Mouse (Mus musculus): ENCODE data around the gene Slc39a3. TPM values are rescaled to one million over a fixed set of nuclear protein-coding genes. Genes with fewer than 3 reads are reported as not detected.
A peak's percentile ranks its signal among the peaks of the same experiment; 100 is the strongest.

Gene Slc39a3
- polyA plus RNA-seq, 1 experiment from 2014 or later = 21.6 TPM

DNA sequence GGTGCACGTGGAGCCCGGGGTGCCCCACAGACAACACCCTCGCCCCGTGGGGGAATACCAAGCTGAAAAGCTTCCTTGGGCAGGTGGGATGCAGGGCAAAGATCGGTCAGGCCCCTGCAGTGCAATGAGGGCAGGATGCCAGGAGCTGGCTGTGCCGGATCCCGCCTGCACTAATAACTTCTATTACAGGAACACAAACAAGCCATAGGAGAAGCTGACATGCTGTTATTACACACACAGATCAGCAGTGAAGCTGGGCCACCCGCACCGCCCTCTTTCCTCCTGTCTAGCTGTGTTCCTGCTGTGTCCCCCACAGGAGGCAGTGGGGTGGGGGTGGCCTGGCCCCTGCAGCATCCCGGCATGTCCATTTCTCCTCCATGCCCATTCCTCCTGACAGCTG, 8.2 kb downstream of the Slc39a3 start:
- no peak overlapping the region for H3K27ac ChIP-seq (ENCODE audit: low read depth, low read length)
- H3K36me3 ChIP-seq (ENCODE audit: control insufficient read depth, insufficient read depth, low read length) = no peaks in the 10 kb centered on the region; the same call in 1 of the 2 replicates
- no peak overlapping the region for H3K4me3 ChIP-seq (ENCODE audit: low read depth, low read length)
- H3K9ac ChIP-seq (ENCODE audit: low read length) = no peak overlapping the region
- DNase-seq (ENCODE audit: low spot score) (no peak), ATAC-seq (replicated peaks; ENCODE audit: low FRiP score) (no peak)
- H3K4me2 ChIP-seq (ENCODE audit: low read depth, low read length, severe bottlenecking) = no peak overlapping the region
- peaks cover 6% of the 10 kb centered on the region; the same call in 1 of the 2 replicates for H3K27me3 ChIP-seq (ENCODE audit: control insufficient read depth, insufficient read depth, low read length)
- H3K4me1 ChIP-seq (replicated peaks; ENCODE audit: control insufficient read depth, insufficient read depth, low read length) = peaks cover 4% of the 10 kb centered on the region; the same call in 1 of the 2 replicates
- WGBS = 79% methylated on average over 10 of the region's 10 CpGs
- H3K9me3 ChIP-seq (ENCODE audit: control insufficient read depth, low read length) = no peaks in the 10 kb centered on the region

DNA sequence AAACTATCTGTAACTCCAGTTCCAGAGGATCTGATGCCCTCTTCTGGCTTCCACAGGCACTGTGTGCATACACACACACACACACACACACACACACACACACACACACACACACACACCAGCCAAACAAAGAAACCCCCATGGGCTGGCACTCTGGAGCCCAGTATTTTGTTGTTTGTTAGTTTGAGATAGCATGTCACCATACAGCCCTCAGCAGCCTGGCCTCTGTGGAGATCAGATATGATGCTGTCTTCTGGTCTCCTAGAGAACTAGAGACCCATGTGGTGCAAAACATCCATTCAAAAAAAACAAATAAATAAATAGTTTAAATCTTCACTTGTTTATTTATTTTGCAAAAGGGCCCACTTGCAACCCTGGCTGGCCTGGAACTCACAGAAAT, 9.0 kb downstream of the Slc39a3 start:
- H3K9me3 ChIP-seq (ENCODE audit: control insufficient read depth, low read length) = no peaks in the 10 kb centered on the region
- H3K4me3 ChIP-seq (ENCODE audit: low read depth, low read length) = no peak overlapping the region
- H3K27me3 ChIP-seq (ENCODE audit: control insufficient read depth, insufficient read depth, low read length) = peaks cover 6% of the 10 kb centered on the region; the same call in 1 of the 2 replicates
- H3K4me2 ChIP-seq (ENCODE audit: low read depth, low read length, severe bottlenecking) = no peak overlapping the region
- H3K9ac ChIP-seq (ENCODE audit: low read length) = no peak overlapping the region
- H3K36me3 ChIP-seq (ENCODE audit: control insufficient read depth, insufficient read depth, low read length) = no peaks in the 10 kb centered on the region; the same call in 1 of the 2 replicates
- ATAC-seq (replicated peaks; ENCODE audit: low FRiP score) (no peak), DNase-seq (ENCODE audit: low spot score) (no peak)
- peaks cover 4% of the 10 kb centered on the region; the same call in 1 of the 2 replicates for H3K4me1 ChIP-seq (replicated peaks; ENCODE audit: control insufficient read depth, insufficient read depth, low read length)
- no peak overlapping the region for H3K27ac ChIP-seq (ENCODE audit: low read depth, low read length)

GRCm38 (mm10) chr10:81027331-81027730, 9.9 kb downstream of the Slc39a3 start:
- Histone ChIP-seq H3K27me3 (ENCODE audit: control insufficient read depth, insufficient read depth, low read length) (peaks cover 10% of the 10 kb centered on the region; the same call in 1 of the 2 replicates), H3K4me3 (ENCODE audit: low read depth, low read length) (no peak overlapping the region), H3K4me1 (replicated peaks; ENCODE audit: control insufficient read depth, insufficient read depth, low read length) (peaks cover 4% of the 10 kb centered on the region; the same call in 1 of the 2 replicates), H3K9me3 (ENCODE audit: control insufficient read depth, low read length) (no peaks in the 10 kb centered on the region), H3K9ac (ENCODE audit: low read length) (no peak overlapping the region), H3K4me2 (ENCODE audit: low read depth, low read length, severe bottlenecking) (no peak overlapping the region), H3K27ac (ENCODE audit: low read depth, low read length) (no peak overlapping the region), H3K36me3 (ENCODE audit: control insufficient read depth, insufficient read depth, low read length) (no peaks in the 10 kb centered on the region; the same call in 1 of the 2 replicates)
- no peak for DNase-seq (ENCODE audit: low spot score)
- no peak for ATAC-seq (replicated peaks; ENCODE audit: low FRiP score)
- WGBS = 83% methylated on average over 4 of the region's 4 CpGs

DNA sequence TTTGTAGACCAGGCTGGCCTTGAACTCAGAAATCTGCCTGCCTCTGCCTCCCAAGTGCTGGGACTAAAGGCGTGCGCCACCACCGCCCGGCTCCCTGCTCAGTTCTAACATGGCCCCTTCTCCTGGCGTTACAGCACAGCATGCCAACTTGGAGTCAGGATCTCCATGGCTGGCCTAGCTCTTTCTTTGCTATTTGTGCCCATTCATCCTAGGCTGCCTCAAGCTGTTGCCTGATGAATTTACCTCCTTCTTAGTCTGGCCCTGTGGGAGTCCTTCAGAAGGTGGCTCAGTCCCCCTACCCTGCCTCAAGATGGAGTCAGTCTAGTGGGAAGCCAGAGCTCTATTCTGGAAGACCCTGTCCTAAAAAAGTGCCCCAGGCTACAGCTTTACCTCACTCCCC, 10.4 kb downstream of the Slc39a3 start:
- H3K4me1 ChIP-seq (replicated peaks; ENCODE audit: control insufficient read depth, insufficient read depth, low read length) = peaks cover 4% of the 10 kb centered on the region; the same call in 1 of the 2 replicates
- no peak overlapping the region for H3K27ac ChIP-seq (ENCODE audit: low read depth, low read length)
- no peak overlapping the region for H3K4me3 ChIP-seq (ENCODE audit: low read depth, low read length)
- no peak overlapping the region for H3K9ac ChIP-seq (ENCODE audit: low read length)
- no peaks in the 10 kb centered on the region for H3K9me3 ChIP-seq (ENCODE audit: control insufficient read depth, low read length)
- no peaks in the 10 kb centered on the region; the same call in 1 of the 2 replicates for H3K36me3 ChIP-seq (ENCODE audit: control insufficient read depth, insufficient read depth, low read length)
- WGBS = 97% methylated on average over 5 of the region's 5 CpGs
- H3K4me2 ChIP-seq (ENCODE audit: low read depth, low read length, severe bottlenecking) = no peak overlapping the region
- ATAC-seq (replicated peaks; ENCODE audit: low FRiP score) (no peak), DNase-seq (ENCODE audit: low spot score) (no peak)
- peaks cover 10% of the 10 kb centered on the region; the same call in 1 of the 2 replicates for H3K27me3 ChIP-seq (ENCODE audit: control insufficient read depth, insufficient read depth, low read length)

DNA sequence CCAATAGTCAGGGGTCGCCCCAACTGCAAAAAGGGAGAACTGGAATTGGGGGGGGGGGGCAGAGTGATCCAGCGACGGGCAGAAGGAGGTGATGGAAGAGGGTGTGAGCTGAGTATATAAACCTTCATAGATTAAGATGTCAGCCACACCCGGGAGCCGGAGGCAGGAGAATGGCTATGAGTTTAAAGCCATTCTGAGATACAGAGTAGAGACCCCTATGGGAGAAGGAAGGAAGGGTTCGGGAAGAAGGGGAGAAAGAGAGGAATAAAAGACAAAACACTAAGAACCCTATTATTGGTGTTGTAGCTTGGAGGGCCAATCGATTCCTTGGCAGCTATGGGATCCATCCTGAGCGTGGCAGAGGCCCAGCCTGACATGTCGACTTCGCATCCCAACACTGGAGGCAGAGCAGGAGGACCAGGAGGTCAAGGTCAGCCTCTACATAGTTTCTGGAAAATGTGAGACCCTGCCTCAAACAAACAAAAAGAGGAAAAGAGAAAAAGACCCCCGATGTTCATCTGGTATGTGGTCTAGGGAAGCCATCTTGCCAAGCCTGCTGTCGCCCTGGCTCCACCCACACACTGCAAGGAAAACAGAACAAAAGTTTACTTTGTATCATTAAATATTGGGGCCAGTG, 11.5 kb downstream of the Slc39a3 start, which contains the start of gene Diras1:
Gene Diras1, minus strand, starts transcription at position 24 of the 637 bp plus-strand sequence.
- peaks cover 12% of the 10 kb centered on the region; the same call in 1 of the 2 replicates for H3K27me3 ChIP-seq (ENCODE audit: control insufficient read depth, insufficient read depth, low read length)
- DNase-seq (ENCODE audit: low spot score) = no peak
- 49% methylated on average over 12 of the region's 12 CpGs for WGBS

DNA sequence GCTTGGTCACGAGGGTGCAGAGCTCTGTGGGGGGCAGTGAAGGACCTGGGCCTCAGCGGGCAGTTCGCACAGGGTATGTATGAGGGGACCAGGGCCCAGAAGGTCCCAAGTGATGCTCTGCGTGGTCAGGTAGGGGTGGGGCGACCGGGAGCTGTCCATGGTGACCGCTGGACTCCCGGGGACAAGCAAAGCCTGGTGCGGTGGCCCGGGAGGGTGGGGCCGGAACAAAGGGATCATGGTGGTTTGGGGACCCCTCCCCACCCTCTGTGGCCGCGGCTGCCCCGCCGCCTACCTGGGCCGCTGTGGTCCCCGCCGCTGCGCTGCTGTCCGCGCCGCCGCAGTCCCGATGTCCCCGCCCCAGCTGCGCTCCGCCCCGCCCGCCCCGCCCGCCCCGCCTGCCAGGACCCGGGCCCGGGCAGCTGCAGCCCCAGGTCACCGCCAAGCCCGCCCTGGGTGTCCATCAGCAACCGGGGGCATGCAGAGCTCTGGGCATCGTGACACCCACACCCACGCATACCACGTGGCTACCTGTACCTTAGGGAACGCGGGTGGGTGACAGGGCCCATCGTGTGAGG, 12.1 kb downstream of the Slc39a3 start:
- 2% methylated on average over 30 of the region's 43 CpGs for WGBS
- peak; percentile 63 for DNase-seq (ENCODE audit: low spot score)
- Histone ChIP-seq H3K4me3 (ENCODE audit: low read depth, low read length) (peak overlapping the region; percentile 37), H3K36me3 (ENCODE audit: control insufficient read depth, insufficient read depth, low read length) (no peaks in the 10 kb centered on the region), H3K9me3 (ENCODE audit: control insufficient read depth, low read length) (no peaks in the 10 kb centered on the region), H3K27me3 (ENCODE audit: control insufficient read depth, insufficient read depth, low read length) (peaks cover 12% of the 10 kb centered on the region; the same call in 1 of the 2 replicates), H3K9ac (ENCODE audit: low read length) (peak overlapping the region; percentile 61), H3K4me2 (ENCODE audit: low read depth, low read length, severe bottlenecking) (peak overlapping the region; percentile 75), H3K4me1 (replicated peaks; ENCODE audit: control insufficient read depth, insufficient read depth, low read length) (peaks cover 4% of the 10 kb centered on the region; the same call in 1 of the 2 replicates), H3K27ac (ENCODE audit: low read depth, low read length) (no peak overlapping the region)
- peak; percentile 39 for ATAC-seq (replicated peaks; ENCODE audit: low FRiP score)

More for the DNA sequence above, 11.5 kb downstream of the Slc39a3 start, which contains the start of gene Diras1:
- Histone ChIP-seq H3K4me2 (ENCODE audit: low read depth, low read length, severe bottlenecking) (peak within 1 kb of the TSS; percentile 75), H3K9ac (ENCODE audit: low read length) (peak within 1 kb of the TSS; percentile 61), H3K36me3 (ENCODE audit: control insufficient read depth, insufficient read depth, low read length) (no peaks in the 10 kb centered on the region), H3K4me3 (ENCODE audit: low read depth, low read length) (peak within 1 kb of the TSS; percentile 37), H3K4me1 (replicated peaks; ENCODE audit: control insufficient read depth, insufficient read depth, low read length) (peaks cover 4% of the 10 kb centered on the region; the same call in 1 of the 2 replicates), H3K9me3 (ENCODE audit: control insufficient read depth, low read length) (no peaks in the 10 kb centered on the region), H3K27ac (ENCODE audit: low read depth, low read length) (no peak within 1 kb of the TSS)
- no peak for ATAC-seq (replicated peaks; ENCODE audit: low FRiP score)

DNA sequence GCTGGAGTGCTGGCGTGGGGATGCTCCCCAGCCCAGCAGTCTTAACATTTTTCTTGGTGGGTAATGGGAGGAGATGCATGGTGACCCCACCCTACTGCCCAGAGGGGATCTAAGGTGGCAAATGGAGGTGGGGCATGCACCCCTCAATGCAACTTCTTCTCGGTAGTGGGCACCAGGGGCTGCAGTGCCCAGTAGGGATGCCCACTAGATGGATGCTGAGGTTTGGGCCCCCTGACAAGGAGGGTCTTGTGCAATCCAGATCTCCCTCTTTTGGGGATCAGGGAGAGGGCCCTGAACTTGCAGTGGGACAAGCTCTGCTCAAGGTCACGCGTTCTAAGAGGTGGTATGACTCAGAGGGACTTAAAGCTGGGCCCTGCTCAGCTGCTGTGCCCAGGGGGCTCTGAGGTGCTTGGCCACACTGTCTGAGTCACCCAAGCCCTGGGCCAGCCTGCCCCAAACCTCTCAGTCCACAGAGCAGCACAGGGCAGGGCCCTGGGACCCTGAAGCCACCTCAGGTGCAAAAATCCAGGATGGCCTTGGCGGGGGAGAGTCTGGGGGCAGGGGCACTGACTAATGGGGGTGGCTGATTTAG, 12.8 kb downstream of the Slc39a3 start:
- Histone ChIP-seq H3K9ac (ENCODE audit: low read length) (peak overlapping the region; percentile 61; the same call in 1 of the 2 replicates), H3K4me1 (replicated peaks; ENCODE audit: control insufficient read depth, insufficient read depth, low read length) (peaks cover 4% of the 10 kb centered on the region; the same call in 1 of the 2 replicates), H3K27me3 (ENCODE audit: control insufficient read depth, insufficient read depth, low read length) (peaks cover 12% of the 10 kb centered on the region; the same call in 1 of the 2 replicates), H3K27ac (ENCODE audit: low read depth, low read length) (no peak overlapping the region), H3K4me2 (ENCODE audit: low read depth, low read length, severe bottlenecking) (peak overlapping the region; percentile 75), H3K9me3 (ENCODE audit: control insufficient read depth, low read length) (no peaks in the 10 kb centered on the region), H3K4me3 (ENCODE audit: low read depth, low read length) (peak overlapping the region; percentile 37), H3K36me3 (ENCODE audit: control insufficient read depth, insufficient read depth, low read length) (no peaks in the 10 kb centered on the region)
- WGBS = 72% methylated on average over 5 of the region's 5 CpGs
- DNase-seq (ENCODE audit: low spot score) (no peak), ATAC-seq (replicated peaks; ENCODE audit: low FRiP score) (no peak)

- Histone ChIP-seq H3K4me2 (ENCODE audit: low read depth, low read length, severe bottlenecking) (no peak overlapping the region), H3K9ac (ENCODE audit: low read length) (no peak overlapping the region), H3K27ac (ENCODE audit: low read depth, low read length) (no peak overlapping the region), H3K4me3 (ENCODE audit: low read depth, low read length) (no peak overlapping the region), H3K27me3 (ENCODE audit: control insufficient read depth, insufficient read depth, low read length) (peaks cover 12% of the 10 kb centered on the region; the same call in 1 of the 2 replicates), H3K9me3 (ENCODE audit: control insufficient read depth, low read length) (no peaks in the 10 kb centered on the region), H3K4me1 (replicated peaks; ENCODE audit: control insufficient read depth, insufficient read depth, low read length) (peaks cover 4% of the 10 kb centered on the region; the same call in 1 of the 2 replicates), H3K36me3 (ENCODE audit: control insufficient read depth, insufficient read depth, low read length) (no peaks in the 10 kb centered on the region)
- 65% methylated on average over 8 of the region's 8 CpGs for WGBS
- DNase-seq (ENCODE audit: low spot score) (no peak), ATAC-seq (replicated peaks; ENCODE audit: low FRiP score) (no peak)
These were observed 14.5 kb downstream of the Slc39a3 start for GRCm38 (mm10) chr10:81022744-81023143.
